Mouse (Mus musculus): ENCODE measurements around the gene Mcm9.
"Not testable (repeated sequence)": the region's sequence is repeated elsewhere in the genome, so short reads cannot be mapped to it uniquely, and the experiment has no call there.

The Mcm9 gene

DNA sequence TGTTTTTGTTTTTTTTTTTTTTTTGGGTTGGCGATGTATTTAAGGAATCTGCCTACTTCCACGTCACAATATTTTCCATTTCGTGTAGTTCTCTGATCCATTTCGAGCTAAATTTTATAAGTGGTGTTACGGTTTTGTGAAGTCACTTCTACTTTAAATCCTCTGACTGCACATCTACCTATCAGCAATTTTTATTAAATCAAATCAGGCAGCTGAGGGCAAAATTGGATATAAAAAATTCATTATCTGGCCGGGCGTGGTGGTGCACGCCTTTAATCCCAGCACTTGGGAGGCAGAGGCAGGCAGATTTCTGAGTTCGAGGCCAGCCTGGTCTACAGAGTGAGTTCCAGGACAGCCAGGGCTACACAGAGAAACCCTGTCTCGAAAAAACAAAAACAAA, at the start of gene Mcm9:
Mcm9 (minus strand) TSS at position 101 of the 400 bp plus-strand sequence.
- DNase-seq (ENCODE audit: low spot score) = not testable (repeated sequence)

DNA sequence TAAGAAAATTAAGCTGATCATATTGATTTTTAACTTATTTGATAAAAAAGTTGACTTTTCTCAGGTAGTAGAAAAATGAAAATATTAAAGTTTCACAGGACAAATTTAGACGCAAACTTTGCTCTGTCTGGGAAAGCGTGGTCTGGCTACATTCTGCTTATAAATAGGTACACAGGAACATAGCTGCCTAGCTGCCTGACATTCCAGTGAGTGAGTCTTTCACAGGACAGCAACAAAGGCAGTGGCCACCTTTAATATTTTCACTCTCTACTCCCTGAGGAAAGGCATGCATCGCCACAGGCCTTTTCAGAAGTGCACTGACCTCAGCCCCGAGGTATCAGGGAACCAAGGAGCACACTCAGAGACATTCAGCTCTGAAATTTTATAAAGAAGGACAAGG, 31.5 kb upstream of the Mcm9 start:
- no peak for DNase-seq (ENCODE audit: low spot score)

GRCm38 (mm10) chr10:53654239-53654638, 24.0 kb upstream of the Mcm9 start:
- DNase-seq (ENCODE audit: low spot score) = not testable (repeated sequence)

DNA sequence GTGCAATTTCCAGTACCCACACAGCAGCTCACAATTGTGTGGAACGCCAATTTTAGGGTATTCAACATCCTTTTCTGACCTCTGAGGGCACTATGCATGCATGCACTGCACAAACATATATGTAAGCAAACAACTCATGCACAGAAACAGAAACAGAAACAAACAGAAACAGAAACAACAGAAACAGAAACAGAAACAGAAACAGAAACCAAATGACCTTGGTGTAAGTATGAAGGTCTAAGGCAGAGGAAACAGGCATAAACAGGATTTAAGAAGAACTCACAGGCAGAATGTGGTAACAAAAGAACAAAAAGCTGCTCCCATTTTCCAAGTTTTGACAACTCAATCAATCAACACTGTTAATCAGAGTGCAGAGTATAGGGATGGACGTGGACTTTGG, 20.4 kb upstream of the Mcm9 start:
- no peak for DNase-seq (ENCODE audit: low spot score)

- no peak for DNase-seq (ENCODE audit: low spot score)
Observed at GRCm38 (mm10) chr10:53641507-53641906, 11.3 kb upstream of the Mcm9 start.

DNA sequence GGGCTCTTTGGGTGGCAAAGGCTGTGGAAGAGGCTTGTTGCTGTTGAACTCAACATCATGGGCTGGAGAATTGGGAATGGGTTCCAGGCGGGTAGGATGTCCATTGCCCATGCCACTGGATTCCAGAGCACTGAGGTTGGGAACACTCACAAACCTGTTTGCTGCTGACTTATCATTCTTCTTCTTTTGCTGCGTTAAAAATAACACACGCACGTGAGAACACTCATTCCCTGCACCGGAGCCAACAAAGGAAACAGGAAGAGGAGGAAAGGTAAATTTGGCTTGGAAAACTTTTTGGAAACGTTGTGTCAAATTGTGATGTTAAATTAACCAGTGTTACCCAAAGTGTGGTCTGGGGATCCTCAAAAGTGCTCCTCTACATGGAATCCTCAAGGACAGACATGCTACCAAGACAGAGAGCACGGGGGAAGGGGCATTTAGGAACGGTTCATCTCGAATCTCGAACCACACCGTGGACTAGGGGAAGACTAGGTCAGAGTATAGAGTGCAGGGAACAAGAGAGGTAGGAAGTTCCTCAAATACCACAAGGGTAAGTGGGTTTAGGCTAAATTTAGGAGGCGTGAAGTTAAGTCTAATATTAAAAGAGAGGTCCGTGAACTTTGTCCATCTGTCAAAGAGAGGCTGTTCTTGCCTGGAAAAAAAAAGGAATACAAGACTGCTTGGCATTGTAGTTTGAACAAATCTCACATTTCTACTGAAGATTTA, 5.2 kb upstream of the Mcm9 start:
- DNase-seq (ENCODE audit: low spot score) = no peak

DNA sequence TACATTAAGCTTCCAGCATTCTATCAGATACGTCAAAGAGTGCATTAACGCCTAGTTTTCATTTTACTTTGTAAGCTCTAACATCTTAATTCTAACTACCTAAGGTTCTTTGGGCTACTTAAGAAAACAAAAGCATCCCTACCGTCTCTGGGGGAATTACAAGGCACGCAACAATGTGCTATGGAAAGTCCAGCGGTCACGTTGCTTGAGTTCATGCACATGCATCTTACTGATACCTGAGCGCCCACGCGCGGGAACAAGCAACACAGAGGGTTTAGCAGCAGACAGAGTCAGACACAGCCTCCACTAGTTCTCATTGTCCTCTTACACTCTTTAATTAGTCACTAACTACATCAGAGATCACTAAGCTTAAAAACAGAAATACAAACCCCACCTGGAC, 3.9 kb upstream of the Mcm9 start:
- DNase-seq (ENCODE audit: low spot score) = no peak

DNA sequence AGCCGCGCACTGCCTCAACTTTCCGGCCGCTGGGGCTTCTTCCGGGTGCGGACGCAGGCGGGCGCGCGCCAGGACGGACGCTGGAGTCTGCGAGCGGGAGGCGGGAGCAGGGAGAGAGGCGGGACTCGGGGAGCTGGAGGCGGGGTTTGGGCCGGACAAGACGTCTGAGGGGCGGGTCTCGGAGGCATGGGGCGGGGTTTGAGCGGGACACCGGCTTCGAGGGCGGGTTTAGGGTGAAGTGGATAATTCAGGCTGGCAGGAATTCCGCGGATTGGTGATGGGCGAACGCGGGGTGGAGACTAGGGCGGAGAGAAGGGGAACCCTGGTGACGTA, 355 bp downstream of the Mcm9 start:
- peak; percentile 96 for DNase-seq (ENCODE audit: low spot score)

- peak; percentile 84 for DNase-seq (ENCODE audit: low spot score)
Observed at GRCm38 (mm10) chr10:53629247-53629917, 857 bp downstream of the Mcm9 start.

DNA sequence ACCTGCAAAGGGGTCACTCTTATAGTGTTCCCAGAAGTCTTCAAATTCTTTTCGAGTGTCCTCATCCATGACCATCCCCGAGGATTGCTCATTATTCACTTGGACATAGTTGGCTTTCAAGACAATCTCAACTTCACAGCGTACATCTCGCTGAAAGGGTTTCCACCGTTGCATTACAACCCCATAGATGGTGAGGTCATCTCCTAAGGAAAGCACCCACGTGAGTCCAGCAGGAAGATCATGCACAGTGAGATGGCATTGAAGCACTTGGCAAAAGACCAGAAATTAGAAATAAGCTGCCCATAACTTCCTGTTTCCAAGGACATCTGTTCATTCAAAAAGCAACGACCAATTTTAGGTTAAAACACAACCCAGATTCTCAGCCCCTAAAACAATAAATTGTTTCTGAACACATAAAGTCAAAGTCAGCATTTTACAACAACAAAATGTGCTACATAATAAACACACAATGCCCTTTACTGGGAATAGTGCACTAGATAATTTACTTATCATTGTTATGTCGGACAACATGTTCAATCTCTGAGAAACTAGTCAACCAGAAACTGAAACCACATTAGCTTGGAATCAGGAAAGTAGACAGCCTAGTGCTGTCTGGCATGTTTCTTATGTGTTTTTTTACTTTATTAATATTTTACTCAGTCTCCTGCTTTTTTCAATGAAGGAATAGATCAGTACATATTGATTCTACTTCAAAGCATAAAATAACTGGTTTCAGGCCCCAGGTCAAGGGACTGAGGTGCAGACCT, 14.2 kb downstream of the Mcm9 start:
- DNase-seq (ENCODE audit: low spot score) = no peak

- no peak for DNase-seq (ENCODE audit: low spot score)
Observed at GRCm38 (mm10) chr10:53613955-53614354, 16.3 kb downstream of the Mcm9 start.

GRCm38 (mm10) chr10:53612172-53612571, 18.1 kb downstream of the Mcm9 start:
- no peak for DNase-seq (ENCODE audit: low spot score)

GRCm38 (mm10) chr10:53608274-53608673, 22.0 kb downstream of the Mcm9 start:
- no peak for DNase-seq (ENCODE audit: low spot score)

DNA sequence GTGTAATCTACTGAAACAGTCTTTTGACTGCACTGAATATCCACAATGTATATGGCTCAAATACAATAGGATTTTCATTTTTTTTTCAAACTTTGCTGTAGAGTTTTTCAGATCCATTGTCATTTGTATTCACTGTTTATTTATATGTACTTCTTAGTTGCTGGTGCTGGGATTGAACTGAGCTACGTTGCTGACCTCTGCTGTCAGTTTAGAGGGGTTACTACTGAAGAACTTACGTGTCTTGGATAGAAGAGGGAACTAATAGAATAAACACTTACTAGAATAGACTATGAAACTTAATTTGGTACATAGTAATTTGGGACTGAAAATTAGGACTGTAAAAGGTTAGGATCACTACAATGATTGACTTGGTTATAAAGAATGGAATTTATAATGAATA, 24.9 kb downstream of the Mcm9 start:
- DNase-seq (ENCODE audit: low spot score) = no peak

GRCm38 (mm10) chr10:53598821-53599220, 31.4 kb downstream of the Mcm9 start:
- DNase-seq (ENCODE audit: low spot score) = no peak

- DNase-seq (ENCODE audit: low spot score) = peak; percentile 7
Observed at GRCm38 (mm10) chr10:53597121-53597881, 32.9 kb downstream of the Mcm9 start.

- DNase-seq (ENCODE audit: low spot score) = peak; percentile 98
Observed at GRCm38 (mm10) chr10:53596677-53597120, 33.5 kb downstream of the Mcm9 start, which contains the start of gene Asf1a. TSS of gene Asf1a (plus strand) at chr10:53596757.

- no peak for DNase-seq (ENCODE audit: low spot score)
Observed at GRCm38 (mm10) chr10:53595744-53596676, 34.2 kb downstream of the Mcm9 start.

- no peak for DNase-seq (ENCODE audit: low spot score)
Observed at GRCm38 (mm10) chr10:53585777-53586176, 44.5 kb downstream of the Mcm9 start.

GRCm38 (mm10) chr10:53581087-53581486, 49.2 kb downstream of the Mcm9 start:
- no peak for DNase-seq (ENCODE audit: low spot score)

DNA sequence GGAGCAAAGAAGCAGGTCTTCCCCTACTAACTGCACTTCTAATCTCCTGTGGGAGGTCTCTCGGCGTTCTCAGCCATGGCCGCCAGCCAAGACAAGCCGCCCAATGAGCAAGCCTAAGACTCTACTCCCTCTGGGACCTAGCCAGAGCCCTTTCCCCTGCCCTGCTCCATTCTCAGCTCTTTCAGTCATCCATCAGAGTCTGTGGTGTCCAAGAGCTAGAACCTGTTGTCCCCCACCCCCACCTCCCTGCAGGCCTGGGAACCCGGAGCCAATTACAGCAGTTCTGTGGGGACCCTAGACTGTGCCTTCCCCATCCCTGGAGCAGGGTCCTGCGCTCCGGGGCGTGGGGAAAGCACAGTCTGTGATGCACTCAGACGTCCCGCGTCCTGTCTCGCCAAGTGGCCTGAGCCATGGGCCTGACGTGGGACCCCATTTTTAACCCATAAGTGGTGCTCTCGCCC, 49.6 kb downstream of the Mcm9 start:
- DNase-seq (ENCODE audit: low spot score) = peak; percentile 70

Measured in ovary, adult 18-20 months (tissue).